Mouse (Mus musculus) activated CD4-positive, CD25-positive, alpha-beta regulatory T cell, adult 4 months (primary cell): ENCODE measurements around the gene Rnf141. TPM values are rescaled to one million over a fixed set of nuclear protein-coding genes. Genes with fewer than 3 reads are reported as not detected.

ENCODE experiments used
- ATAC-seq: one replicate; pipeline ENCODE4 v1.8.0; 2017
- polyA plus RNA-seq, 2 experiments: library from polyadenylated mRNA; unstranded; fragments of 100-300 nt; shearing (Covaris generic); gene quantifications; one replicate each; pipeline ENCODE4 v1.2.1; 2017

Gene Rnf141
- polyA plus RNA-seq, 2 experiments from 2014 or later: 14.8 to 17.6 TPM

DNA sequence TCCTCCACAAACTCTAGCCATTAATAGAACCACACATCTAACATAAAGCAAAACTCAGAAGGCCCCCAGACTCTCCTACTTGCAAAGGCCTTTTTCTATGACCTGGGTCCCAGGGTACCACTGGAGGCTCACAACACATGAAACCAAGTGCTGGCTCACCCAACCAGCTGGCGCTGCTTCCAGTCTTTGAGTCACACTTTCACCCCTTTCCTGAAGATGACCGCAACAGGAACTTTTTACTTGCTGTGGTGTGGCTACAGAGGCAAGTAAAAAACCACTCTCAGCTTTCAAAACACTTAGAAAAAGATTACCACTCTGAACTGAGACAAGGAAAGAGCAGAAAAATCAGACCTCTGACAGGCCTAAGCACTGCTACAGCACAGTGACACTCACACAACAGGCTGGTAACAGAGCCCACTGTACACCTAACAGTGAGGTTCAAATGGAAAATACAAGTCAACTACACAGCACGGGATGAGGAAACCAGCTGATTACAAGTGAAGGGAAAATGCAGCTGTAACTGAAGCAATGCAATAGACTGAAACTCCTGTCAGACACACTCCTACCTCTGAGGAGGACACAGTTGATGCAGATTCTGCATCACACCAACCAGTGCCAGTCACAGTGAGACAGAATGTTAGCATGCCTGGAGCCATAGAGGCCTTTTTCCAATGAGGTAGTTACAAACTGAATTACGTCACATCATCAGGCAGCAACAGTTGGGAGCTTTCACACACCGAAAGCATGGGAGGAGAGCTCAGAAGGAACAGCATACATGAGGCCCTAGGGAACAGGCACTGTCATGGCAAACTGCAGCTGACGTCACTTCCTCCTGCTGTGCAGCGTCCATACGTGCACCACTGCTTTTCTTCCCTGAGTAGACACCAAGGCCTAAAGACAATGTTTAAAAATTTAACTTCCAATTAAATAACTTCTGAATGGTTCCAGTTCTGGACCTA is 20.0 kb downstream of the Rnf141 start:
- ATAC-seq: no peak

DNA sequence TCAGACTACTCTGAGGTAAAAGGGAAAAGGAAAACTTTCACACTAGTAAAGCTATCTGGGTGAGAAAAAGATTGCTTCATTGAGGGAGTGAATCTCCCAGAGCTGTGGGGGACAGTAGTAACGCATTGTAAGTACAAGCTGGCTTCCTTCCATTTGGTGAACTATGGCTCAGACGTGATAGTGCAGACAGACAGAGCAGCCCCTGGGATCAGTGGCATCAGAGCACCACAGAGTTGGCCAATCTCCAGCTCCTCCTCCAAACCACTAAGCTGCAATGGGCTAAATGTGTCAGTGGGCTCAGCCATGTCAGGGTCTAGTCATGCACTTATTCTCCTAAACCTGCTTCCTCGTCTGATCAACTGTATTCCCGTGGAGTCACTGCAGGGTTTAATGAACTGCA is 20.7 kb downstream of the Rnf141 start:
- no peak for ATAC-seq

DNA sequence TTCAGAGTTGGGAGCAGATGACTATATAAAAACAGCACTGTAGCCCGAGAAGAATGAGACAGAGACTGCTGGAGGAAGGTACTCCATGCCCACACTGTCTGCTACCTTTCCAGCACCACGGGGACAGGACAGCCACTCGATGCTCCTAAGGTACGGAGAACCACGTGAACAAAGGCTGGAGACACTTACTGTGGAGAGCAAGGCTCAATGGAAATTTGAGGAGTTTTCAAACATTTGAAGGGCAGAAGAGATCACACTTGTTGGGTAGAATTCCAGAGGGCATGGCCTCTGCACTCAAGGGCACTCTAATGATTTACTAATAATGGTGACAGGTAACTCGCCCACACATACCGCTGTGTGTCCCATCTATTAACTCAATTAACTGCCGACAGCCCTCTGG is 21.2 kb downstream of the Rnf141 start:
- no peak for ATAC-seq

DNA sequence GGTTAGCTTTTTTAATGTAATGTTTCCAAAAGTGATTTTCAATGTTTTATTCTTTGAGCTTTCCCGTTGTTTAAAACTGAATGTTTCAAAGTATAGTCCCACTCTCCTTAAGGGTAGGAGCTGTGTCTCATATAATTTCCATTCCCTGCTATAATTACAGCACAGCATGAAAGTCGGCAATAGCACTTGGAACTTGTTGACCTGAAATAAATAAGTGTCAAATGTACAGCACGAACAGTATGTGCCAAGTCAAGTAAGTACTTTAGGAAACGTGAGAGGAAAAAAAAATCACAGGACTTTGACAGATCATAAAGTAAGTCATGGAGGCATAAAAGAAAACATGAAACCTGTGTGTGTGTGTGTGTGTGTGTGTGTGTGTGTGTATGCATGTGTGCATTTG is 22.2 kb downstream of the Rnf141 start:
- no peak for ATAC-seq

DNA sequence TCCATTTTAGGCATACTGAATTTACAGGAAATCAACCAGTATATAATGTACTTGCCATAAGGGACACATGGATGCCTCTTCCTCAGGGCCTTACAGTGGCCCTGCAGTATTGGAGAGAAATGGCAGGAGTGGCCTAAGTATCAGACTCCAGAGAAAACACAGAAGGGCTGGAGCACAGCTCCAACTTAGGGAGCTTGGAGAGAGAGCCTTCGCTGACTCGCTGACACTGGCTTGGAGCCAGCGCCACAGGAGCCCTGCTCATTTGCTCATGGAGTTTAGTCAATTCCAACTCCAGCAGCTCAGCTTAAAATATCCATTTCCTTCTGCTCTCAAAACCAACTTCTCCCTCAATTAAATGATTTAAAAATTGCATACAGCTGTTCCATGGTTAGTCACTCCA is 22.6 kb downstream of the Rnf141 start:
- no peak for ATAC-seq

DNA sequence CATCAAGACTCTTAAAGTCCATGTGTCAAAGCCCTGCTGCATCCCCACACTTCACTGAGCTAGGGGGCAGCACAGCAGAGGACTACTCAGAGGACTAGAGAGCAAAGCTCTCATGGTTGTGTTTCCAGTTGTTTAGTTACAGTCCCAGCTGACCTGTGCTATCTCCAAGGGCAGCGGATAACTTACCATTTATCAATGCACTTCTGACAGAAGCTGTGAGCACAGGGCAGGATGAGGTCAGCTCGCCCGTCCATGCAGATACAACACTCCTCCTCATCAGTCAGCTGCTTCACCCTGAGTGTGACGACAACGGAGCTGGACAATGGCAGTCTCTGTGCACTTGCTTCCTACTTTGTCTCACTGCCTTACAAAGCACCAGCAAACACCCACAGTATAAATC is 23.2 kb downstream of the Rnf141 start:
- ATAC-seq: no peak

DNA sequence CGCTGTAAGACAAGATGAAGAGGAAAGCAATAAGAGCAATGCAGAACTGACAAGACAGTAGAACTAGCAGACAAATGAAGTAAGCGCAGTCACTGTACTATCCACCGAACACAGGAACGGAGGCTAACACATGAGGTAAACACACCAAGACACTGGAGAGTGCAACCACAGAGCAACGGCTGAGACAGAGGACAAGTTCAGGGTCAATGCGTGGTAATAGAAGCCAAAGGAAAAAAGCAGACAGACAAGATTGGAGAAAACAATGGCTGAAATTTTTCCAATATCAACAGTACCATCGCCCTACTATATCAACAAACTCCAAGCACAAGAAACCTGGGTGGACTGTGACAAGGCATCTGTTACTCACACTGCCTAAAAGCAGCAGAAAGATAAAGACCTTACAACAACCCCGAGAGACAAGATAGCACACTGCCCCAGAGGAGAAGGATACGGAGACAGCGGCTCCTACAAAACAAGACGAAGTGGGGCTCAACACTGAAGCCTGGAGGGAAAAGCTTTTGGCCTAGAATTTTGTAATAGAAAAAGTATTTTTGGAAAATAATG is 25.4 kb downstream of the Rnf141 start:
- no peak for ATAC-seq

DNA sequence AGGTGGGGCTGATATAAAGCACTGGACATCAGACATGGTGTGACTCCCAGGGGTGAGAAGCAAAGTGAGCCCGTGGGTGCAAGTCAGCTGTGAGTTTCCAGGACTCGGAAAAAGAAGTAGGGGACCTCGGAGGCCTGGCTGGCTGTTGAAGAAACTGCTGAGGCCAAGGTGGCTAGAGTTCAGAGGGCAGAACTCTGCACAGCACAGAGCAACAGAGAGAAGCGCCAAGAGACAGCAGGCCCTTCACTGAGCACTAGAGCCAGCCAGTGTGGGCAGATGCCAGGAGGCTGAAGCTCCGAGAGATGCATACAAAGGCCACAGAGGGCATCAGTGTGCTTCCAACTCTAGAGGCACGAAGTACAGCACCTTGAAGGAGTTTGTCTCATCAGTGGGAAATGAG is 26.1 kb downstream of the Rnf141 start:
- ATAC-seq: no peak

DNA sequence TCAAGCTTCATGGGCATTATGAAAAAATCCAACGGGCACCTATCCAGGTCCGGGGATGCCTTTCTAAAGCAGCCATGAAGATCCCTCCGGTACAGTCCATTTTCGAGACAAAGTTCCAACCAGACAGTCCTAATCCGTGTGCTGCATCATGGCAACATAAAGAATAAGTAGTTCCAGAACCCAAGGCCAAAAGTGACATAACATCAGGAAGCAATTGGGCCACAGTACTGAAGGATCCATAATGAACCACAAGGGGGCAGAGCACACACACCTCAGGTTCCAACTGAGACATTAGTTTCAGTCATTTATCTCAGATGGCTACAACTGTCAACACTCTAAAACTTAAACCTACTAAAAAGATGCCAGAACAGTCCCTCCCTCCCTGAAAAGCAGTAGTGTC is 28.2 kb downstream of the Rnf141 start:
- ATAC-seq: peak; percentile 83

DNA sequence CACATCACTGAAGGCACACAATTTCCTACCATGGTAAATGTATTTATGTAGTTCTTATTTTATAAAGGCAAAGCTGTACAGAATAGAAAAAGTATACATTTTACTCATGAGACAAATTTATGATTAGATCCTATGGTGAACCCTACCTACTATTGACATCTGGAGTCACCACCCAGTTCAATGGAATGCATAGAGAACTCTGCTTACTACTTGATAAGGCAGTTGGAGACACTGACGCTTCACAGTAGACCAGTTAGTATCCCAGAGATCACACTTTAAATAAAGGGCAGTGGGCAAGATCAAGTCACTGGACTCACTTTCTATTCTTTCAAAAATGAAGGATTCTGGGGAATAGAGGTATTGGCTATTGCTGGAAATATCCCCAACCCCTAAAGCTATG is 30.3 kb downstream of the Rnf141 start:
- no peak for ATAC-seq

DNA sequence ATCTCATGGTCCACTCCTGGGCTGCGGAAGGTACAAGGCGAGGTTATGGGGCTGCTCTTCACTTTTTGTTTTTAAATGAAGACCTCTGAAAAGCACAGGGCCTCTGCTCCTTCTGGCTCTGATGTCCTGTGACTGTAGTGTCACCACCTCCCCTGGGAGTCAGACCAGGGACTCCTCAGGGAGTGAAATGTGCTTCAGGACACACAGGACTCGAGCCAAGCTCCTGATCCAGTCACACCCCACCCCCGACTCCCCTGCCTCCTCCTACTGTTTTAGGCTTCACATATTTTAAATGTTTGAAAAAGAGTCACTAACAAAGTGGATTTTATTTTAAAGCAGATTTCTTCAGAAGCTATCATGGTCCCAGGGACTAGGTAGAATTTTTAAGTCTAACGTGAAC is 32.7 kb downstream of the Rnf141 start:
- ATAC-seq: no peak

DNA sequence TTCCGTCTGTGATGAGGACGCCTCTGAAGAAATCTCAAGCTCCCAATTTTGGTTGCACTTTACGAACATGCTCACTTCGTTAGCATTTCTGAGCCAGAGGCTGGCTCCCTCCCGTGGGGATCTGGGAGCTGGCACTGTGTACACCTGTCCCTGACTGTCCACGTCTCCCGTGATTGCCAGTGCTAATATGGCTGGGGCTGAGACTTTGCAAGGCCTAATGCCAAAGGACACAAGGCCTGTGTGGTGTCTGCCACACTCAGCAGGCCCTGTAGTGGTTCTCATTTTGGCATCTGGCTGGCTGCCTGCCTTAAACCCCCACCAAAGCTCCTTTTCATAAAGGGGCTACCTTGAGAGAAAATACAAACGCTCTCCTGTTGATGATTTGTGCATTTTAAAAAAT is 33.3 kb downstream of the Rnf141 start:
- no peak for ATAC-seq

DNA sequence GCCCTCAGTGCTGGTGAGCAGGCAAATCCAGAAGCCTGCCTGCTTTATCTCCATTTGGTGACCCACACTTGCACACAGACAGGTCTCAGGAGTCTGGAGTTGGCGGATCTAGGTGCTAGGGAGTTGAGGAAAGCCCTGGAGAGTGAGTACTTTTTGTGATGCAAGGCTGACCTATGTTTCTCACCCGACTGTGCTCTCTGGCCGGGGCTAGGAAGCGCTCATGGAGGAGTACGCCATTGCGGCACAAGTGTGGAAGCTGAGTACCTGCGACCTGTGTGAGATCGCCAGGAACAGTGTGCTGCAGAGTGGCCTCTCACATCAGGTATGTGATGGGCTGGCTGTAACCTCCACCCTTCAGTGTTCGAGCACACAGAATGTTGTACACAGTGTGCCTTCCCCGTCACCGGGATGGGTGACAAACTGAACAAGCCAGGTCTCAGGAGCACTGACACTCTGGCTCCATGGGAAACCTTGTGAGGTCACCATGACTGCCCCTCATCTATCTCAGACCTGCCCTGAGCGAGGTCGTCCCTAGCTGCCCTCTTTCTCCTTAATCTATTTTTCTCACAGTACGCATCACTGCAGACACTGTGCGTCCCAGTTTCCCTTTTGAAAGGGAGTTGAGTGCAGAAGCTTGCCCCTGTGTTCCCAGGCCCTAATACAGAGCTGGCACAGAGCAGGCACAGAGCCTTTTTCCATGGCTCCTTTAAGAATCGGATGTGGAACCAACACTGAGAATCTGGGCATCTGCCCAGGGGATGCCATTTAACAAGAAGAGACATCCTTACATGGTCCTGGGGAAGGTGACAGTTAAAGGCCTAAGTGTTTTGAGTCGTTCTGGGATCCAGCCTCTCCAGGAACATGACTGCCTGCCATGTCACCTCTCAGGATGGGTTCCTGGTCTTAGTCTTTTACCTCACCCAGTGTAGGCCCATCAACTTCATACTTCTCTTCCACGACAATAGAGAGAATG is 34.4 kb downstream of the Rnf141 start:
- no peak for ATAC-seq

DNA sequence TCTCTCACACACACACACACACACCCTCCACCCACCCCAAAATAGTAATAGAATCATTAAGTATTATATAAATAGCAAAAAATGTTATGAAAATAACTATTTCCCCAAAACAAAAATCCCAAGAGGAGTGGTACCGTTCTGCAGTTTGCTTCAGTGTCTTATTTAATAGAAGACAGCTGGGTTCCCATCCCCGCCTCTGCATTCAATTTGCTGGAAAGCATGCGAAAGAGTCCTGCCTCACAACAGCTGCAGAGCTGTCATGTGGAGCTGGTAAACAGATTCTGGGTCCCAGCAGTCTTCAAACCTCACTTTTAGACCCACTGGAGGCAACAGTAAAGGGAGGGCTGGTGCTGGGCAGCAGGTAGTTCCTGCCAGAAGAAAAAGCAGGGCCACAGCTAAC is 35.3 kb downstream of the Rnf141 start:
- ATAC-seq: no peak

DNA sequence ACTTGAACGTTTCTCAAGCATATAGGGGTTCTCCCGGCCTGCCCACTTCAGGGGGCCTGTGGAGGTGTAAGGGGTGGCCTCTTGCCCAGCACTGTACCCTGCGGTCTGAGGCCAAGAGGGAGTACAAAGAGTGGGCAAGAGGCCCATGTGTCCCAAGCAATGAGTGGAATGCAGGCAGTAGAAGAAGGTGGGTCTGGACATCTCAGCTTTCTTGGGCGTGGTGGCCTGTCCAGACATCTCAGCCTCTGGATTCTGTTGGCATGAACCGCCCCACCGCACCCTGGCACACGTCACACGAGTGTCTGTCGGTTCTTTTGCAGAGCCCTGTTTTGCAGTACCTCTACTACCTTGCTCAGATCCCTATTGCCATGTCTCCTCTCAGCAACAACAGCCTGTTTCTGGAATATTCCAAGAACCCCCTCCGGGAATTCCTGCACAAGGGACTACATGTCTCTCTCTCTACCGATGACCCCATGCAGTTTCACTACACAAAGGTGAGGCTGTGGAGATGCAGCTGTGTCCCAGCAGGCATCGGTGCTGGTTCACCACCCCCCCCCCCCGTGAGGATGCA is 36.7 kb downstream of the Rnf141 start:
- ATAC-seq: no peak

DNA sequence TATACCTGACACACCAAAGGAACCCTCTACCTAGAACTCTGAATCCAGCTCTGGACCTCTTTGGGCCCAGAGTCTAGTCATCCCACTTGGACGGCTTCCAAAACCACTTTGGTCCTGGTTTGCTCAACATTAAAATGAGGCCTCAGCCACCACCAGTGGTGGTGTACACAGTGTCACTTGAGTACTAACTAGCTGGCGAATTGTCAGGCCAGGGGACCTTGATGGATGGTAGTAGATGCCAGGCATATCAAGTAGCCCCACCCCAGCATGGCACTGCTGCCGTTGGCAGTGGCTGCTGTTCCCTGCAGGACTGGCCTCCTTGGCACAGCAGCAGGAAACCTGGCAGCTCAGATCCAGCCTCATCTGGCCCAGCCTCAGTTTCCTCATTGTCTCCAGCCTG is 40.0 kb downstream of the Rnf141 start:
- no peak for ATAC-seq

DNA sequence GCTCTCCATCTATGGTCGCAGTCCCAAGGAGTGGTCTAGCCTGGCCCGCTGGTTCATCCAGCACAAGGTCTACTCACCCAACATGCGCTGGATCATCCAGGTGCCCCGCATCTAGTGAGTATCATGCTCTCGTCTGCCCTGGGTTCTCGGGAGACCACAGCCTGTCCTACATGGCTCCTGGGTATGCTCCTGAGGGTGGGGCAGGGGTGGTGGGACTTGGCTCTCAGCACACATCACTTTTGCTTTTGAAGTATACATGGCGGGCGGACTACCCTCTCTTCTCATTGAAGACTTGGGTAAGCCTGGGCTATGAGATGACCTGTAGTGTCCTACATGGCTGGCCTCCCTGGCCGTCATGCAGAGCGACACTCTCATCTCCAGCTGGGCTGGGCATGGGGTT is 41.1 kb downstream of the Rnf141 start:
- ATAC-seq: no peak

DNA sequence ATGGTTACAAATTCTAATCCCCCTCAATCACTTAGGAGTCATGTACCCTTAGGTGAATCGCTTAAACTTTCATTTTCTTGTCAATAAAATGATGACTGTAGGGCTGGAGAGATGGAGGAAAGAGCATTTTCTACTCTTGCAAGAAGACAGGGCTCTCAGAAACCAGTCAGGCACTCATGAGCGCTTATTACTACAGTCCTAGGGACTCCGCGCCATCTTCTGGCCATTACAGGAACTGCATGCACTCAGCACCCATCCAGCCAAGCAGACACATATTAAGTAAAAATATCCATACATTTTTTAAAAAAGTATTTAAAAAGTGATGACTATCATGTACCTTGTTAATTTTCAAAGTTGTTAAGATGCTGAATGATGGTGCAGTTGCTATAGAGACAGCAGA is 43.2 kb downstream of the Rnf141 start:
- no peak for ATAC-seq

DNA sequence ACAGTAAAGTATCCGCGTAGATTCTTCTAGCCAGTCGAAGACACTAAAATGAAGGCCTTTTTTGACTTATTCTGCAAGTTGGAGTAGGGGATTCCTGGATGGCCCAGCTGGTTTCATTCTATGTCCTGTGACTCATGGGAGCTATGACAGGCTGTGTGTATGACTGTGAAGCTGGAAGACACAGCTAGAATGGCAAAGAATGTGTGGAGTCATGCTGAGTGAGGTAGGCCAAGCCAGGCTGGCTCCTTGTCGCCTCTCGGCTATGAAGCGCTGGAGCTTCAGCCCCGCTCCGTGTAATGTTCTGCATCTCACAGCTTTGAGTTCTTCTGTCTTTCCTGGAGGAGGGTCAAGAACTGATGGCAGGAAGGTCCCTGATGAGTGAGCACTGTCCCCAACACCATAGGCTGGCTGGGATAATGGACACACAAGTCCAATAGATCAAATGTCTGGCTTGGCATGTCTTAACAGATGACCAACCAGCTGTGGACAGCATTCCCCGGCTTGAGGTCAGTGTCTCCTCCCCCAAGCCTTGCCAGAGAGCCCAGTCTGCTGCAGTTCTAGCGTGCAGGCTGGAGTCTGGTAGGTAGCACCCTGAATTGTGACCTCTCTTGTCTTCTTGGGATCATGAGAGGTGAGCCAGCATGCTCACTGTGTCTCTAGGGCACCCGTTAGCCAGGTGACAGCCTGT is 46.4 kb downstream of the Rnf141 start:
- no peak for ATAC-seq

DNA sequence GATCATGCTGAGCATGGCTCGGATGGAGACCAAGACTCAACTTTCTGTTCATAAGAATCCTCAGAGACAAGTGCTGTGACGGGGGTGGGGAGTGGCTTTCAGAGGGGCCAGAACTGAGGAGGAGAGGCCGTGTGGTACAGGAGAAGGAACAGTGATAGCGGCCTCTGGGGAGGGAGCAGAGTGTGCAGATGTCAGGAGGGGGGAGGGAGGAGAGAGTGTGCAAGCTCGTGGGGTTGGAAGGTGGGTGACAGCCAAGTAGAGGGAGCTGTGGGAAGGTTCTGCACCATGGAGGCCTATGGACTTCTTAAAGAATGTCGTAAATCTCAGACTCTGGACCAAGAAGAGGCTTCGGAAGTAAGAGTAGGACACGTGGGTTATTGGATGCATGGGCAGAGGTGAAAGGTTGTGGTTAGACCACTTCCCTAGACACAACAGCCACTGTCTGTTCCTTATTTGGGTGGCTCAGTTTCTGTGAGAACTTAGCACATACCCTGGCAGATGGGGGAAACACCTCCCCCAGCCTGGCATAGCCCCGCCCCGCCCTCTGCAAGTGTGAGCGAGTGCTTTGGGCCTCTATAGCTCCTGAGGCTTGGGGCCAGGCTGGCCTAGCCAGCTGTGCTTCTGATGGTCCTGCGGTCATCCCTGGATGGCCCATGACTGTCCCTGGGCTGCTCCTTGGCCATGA is 47.7 kb downstream of the Rnf141 start:
- ATAC-seq: peak; percentile 99

DNA sequence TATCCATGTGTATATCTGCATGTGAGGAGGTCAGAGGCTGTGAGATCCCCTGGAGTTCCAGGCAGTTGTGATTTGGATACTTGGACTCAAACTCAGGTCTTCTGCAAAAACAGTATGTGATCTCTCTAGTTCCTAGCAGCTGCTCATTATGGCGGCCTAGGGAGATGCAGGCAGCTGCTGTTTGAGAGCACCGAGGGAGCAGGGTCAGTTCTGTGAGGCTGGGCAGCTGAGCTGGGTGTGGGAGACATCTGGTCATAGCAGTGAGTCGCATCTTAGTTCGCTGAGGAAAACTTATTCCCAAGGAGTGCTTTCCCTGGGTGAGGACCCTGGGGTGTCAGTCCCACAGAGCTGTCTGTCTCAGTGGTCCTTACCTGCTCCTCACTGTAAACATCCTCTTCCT is 49.5 kb downstream of the Rnf141 start:
- ATAC-seq: no peak

DNA sequence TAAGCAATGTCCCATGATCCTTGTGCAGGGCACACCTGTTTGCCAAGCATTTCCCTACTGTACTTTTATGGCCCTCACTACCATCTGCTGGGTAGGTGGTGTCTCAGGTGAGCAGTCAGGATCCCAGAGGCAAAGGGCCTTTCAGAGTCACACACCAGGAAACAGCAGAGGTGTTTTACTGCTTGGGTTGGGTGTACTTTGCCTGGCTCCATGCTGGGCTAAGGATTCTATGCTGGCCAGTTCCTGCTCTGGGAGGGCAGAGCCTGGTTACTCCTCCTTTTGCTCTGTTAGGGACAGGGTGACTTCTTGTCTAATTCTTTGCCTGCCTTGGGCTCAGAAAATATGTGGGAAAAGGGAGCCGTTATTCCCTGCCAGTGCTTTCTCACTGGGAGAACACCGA is 51.4 kb downstream of the Rnf141 start:
- no peak for ATAC-seq
